Mouse (Mus musculus) left cerebral cortex, adult 18-20 months (tissue): ENCODE measurements around the gene Dusp10. TPM values are rescaled to one million over a fixed set of nuclear protein-coding genes. Genes with fewer than 3 reads are reported as not detected.

Experiments used
- DNase-seq, 2 experiments: peaks; one replicate each; pipeline ENCODE4 v3.0.0; 2021 to 2022; ENCODE audit warnings: low spot score in 2 of 2, mixed read lengths in 1 of 2
- total RNA-seq, 2 experiments: library from RNA; stranded (reverse); gene quantifications; 2 replicates each; pipeline ENCODE4 v1.2.3; 2021

The Dusp10 gene
- total RNA-seq, 2 experiments from 2014 or later = 5.9 to 6.8 TPM

GRCm38 (mm10) chr1:184090515-184090914 lies 77.4 kb downstream of the Dusp10 start:
- DNase-seq = no peak

GRCm38 (mm10) chr1:184094914-184095313 lies 81.8 kb downstream of the Dusp10 start:
- no peak for DNase-seq

GRCm38 (mm10) chr1:184100414-184100813 lies 87.3 kb downstream of the Dusp10 start:
- DNase-seq = no peak

GRCm38 (mm10) chr1:184100927-184101749 lies 88.0 kb downstream of the Dusp10 start:
- DNase-seq = no peak

GRCm38 (mm10) chr1:184101750-184102046 lies 88.6 kb downstream of the Dusp10 start:
- DNase-seq = no peak

GRCm38 (mm10) chr1:184106832-184107231 lies 93.7 kb downstream of the Dusp10 start:
- no peak for DNase-seq

- no peak for DNase-seq
Observed at GRCm38 (mm10) chr1:184107448-184107847, 94.3 kb downstream of the Dusp10 start.

- DNase-seq = no peak
Observed at GRCm38 (mm10) chr1:184108254-184108653, 95.2 kb downstream of the Dusp10 start.

- DNase-seq = no peak
Observed at GRCm38 (mm10) chr1:184117586-184117985, 104.5 kb downstream of the Dusp10 start.

GRCm38 (mm10) chr1:184117991-184118390 lies 104.9 kb downstream of the Dusp10 start:
- DNase-seq = no peak

- DNase-seq = no peak
Observed at GRCm38 (mm10) chr1:184118586-184118985, 105.5 kb downstream of the Dusp10 start.

Other genes starting within 250 kb of the Dusp10 start
- under 1 TPM in 1 of 2 experiments, not detected in 1; 0.47 TPM for gene 1700056E22Rik, start 21.0 kb downstream of the Dusp10 start, total RNA-seq